Mouse (Mus musculus): Measurements from ENCODE around the gene Misp.

The Misp gene

DNA sequence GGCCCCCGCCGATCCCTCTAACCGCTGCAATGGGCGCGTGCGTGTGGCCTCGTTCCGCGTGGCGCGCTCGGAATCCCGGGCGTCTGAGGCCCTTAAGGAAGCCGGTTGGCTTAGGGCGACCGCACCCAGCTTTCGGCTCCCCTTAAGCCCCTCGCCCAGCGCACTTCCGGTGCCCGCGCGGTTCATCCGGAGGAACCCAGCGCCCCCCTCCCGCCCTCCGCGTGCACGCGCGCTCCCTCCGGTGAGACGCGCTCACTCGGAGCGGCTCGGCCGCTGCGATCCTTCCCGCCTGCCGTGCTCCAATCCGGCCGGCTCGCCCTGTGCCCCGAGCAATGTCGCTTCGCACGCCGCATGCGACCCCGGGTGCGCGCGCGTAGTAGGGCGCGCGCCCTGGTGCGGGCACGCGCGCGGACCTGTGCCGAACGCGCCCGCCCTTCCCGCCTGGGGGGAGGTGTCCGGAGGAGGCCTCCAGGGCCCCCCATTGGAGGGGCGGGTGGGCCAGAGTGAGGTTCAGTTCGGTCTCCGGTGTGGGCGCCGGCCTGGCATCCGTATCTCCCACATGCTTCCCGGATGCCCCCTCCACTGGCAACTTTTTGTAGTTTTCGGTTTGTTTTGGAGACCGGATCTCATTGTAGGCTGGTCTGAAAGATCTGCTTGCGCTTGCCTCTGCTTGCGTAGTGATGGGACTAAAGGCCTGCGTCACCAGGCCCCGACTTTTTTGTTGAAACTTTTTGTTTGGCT is 34.2 kb downstream of the Misp start:
- no peak for DNase-seq (ENCODE audit: low spot score)

DNA sequence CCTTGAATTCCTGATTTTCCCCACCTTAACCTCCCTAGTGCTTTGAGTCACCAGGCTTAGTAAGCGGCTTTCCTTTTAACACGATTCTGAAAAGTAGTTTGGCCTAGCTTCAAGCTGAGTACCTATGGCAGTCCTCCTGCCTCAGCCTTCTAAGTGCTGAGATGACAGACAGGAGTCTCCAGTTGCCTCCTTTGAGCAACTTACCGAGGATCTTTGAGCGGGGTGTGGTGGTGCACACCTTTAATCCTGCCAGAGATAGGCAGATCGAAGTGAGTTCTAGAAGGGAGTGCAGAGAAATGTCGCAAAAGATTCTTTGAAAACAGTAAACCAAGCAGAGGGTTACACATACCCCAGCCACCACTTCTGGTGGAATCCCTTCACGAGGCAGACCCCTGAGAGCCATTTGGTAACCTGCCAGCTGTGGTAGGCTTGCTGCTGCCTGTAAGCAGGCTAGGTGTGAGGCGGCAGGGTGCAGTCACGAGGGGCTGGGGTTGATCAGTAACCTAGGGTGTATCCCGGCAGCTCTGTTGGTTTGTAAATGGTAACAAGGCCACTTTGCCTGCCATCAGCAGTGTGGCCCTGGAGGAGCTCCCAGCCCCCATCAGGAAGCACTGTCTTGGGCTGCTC is 34.9 kb downstream of the Misp start:
- no peak for DNase-seq (ENCODE audit: low spot score)

DNA sequence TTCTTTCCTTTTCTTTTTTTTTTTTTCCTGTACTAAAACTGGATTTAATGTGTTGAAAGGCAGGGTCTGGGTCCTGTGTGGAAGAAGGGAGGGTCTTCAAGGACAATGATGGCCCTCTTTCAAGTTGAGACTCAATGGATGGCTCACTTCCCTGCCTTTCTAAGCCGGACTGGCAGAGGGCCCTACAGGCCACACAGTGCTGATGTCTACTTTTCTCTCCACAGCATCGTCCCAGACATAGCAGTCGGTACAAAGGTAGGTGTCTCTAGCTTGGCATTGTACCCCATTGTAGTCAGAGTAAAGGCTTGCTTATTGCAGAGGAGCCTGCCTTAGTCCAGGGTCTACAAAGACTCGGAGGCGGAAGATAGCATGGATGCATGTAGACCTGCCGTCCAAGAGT is 35.5 kb downstream of the Misp start:
- DNase-seq (ENCODE audit: low spot score), result no peak

DNA sequence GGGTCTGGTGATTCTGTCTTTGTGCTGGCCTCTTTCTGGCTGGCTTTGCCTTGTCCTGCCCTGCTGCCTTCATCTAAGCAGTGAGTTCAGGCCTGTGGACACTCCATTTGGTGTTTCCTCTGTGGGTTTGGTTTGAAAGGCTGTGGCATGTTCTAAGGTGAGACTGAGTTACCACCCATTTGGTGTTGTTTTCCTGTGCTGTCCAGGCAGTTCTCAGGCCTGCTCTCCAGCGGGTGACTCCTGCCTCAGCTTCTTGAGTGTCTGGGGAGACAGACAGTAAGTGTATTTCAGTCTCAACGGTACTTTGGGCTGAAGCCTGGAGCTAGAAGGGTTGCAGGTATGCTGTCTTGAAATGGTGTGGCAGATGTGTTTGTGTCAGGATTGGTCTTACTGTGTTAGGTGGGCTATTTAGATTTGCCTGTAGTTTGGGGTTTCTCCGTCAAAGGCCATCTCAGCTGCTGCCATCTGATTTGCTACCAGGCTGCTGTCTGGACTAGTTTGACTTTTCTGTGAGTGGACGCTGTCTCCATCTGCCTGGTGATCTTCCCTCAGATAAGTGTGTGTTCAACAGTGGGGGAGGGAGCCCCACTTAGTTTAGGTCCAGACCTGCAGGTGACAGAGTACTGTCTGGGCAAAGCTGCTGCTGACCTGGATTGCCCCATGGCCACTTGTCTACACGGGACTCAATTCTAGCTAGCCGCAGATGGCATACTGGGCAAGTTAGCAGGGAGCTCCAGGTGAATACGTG is 36.1 kb downstream of the Misp start:
- DNase-seq (ENCODE audit: low spot score), result no peak

DNA sequence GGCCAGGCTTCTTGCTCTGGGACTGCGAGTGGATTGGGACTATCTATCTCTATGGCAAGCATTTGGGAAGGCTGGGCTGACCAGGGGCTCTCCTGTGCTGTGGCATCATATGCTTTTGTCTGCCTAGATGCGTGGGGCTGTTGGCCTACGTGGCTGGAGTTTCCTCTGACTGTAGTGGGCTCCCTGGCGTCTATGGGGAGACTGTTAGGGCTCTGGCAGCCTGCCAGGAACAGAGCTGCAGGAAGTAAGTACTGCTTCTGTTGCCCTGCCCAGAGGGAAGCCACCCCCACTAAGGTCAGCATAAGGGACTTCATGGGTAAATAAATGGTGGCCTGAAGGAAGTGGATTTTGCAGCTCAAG is 36.6 kb downstream of the Misp start:
- no peak for DNase-seq (ENCODE audit: low spot score)

DNA sequence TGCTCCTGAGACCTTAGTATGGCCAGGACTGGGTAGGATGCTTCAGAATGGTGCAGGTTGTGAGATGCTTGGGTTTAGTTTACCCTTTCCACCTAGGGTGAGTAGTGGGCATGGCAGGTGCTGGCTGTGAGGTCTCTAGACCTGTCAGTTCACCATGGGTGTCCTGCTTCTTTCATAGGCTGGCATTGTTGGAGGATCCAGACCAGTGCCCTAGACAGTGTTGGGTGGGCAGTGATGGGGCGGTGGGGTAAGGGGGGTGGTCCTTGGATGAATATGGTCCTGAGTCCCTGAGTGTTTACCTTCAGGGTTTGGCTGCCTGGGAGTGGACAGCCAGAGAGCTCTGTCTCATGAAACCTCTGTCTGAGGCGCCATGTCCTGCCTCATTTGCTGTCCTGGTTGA is 37.1 kb downstream of the Misp start:
- no peak for DNase-seq (ENCODE audit: low spot score)

DNA sequence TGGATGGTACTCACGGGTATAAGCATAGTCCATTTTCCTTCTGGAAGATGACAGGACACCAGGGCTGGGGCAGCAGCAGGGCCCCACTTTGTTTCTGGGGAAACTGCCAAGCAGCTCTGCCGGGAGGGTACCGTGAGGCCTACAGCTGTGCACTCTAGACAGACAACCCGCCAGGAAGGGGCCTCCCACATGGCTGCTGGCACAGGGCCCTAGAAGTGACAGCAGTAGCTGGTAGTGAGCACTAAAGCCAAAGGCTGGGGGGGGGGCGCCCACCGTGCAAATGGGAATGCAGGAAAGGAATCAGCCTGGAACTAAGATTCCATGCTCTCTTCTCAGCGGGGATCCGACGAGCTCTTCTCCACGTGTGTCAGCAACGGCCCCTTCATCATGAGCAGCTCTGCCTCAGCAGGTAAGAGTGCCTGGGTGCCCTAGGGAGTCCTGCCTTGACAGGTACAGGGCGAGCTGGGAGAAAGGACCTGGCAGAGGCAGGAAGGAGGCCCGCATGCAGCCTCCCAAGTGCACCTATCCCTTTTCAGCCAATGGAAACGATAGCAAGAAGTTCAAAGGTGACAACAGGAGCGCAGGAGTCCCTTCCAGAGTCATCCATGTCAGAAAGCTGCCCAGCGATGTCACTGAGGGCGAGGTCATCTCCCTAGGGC is 37.8 kb downstream of the Misp start:
- DNase-seq (ENCODE audit: low spot score), result no peak

DNA sequence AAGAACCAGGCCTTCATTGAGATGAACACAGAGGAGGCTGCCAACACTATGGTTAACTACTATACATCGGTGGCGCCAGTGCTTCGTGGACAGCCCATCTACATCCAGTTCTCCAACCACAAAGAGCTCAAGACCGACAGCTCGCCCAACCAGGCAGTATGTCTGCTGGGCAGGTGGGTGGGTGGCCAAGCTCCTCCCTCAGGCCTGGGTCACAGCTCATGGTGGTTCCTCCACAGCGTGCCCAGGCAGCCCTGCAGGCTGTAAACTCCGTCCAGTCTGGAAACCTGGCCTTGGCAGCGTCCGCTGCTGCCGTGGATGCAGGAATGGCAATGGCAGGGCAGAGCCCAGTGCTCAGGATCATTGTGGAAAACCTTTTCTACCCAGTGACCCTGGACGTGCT is 38.3 kb downstream of the Misp start:
- no peak for DNase-seq (ENCODE audit: low spot score)

DNA sequence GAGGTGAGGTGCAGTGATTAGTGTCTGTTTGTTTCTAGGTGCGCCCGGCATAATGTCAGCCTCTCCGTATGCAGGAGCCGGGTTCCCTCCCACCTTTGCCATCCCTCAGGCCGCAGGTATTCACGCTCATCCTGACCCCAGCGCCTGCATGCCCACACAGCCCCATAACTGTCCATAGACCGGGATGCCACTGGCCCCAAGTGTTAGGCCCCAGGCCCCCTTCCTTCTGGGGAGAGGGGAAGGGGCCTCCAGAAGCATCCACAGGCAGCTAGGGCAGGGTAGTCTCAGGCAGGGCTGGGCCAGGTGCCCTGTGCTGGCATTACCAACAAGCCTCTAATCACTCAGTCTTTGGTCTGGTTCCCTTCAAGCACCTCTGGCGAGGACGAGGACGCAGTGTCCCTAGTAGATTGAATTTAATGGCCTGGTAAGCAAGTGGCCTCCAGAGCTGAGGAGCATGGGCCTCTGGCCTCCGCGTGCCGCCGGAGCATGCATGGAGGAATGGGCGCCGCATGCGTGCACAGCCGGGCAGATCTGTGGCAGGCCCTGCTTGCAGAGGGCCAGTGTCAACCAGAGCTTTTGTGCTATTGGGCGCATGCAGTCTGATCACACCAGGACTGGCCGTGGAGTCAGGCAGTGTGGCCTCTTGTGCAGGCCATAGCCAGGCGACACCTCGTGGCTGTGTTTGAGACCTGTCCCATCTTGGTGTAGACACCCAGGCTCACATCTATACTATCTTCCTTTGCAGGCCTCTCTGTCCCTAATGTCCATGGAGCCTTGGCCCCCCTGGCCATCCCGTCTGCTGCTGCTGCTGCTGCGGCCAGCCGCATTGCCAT is 39.5 kb downstream of the Misp start:
- DNase-seq (ENCODE audit: low spot score), result no peak

DNA sequence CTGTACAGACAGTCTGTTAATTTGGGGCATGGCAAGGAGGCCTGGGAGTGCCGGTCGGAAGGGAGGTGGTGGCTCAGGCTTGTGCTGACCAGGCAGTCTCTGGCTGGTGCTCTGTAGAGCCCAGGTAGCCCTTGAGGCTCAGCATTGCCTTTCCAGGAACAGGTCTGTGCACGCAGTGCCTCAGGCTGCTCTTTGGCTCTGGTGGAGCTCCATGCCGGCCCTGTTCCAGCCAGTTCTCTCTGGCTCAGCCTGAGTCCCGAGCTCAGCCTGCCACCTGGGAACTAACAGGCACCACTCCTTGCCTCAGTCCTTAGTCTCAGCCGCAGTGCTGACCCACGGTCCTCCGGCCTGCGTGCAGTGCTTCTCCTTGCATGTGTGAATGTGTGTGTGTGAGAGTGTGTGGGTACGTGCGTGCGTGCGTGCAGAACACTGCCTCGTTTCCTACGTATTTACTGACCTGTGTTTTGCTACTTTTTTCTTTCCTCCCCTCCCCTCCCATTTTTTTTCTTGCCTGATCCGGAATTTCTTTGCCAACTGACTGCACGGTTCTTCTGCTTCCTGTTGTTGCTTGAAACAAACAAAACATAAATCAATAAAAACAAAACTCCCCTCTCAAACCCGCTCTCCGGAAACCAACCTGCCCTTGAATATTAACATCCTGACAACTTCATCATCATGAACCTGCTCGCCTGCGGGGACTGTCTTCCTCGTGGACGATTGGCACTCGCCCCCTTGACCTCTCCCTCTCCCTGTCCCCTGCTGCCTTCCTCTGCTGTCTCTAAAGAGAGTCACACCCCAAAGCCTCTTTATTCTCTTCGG is 40.6 kb downstream of the Misp start:
- DNase-seq (ENCODE audit: low spot score), result no peak

DNA sequence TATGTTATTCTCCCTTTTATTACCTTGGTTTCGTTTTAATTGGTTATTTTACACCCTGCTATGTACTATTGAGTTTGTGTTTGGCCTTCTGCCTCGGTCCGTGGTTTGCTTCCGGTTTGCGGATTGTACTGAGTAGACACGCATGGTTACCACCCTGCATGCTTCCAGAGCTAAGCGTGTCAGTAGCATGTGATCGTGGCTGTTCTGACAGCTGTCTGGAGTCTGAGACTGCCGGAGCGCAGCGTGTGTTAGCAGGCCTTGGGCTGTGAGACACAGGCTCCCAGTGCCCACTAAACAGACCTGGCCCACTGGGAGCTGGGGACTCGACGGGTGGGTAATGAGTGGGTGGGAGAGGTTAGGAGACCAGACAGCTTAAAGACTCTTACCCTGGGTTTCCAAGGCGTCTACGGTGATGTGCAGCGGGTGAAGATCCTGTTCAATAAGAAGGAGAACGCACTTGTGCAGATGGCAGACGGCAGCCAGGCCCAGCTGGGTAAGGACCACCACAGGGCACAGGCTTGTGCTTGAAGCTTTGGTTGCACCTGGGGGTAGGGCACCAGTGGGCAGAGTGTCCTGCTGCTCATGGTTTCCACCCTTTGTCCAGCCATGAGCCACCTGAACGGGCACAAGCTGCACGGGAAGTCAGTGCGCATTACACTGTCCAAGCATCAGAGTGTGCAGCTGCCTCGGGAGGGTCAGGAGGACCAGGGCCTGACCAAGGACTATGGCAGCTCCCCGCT is 41.4 kb downstream of the Misp start:
- no peak for DNase-seq (ENCODE audit: low spot score)

DNA sequence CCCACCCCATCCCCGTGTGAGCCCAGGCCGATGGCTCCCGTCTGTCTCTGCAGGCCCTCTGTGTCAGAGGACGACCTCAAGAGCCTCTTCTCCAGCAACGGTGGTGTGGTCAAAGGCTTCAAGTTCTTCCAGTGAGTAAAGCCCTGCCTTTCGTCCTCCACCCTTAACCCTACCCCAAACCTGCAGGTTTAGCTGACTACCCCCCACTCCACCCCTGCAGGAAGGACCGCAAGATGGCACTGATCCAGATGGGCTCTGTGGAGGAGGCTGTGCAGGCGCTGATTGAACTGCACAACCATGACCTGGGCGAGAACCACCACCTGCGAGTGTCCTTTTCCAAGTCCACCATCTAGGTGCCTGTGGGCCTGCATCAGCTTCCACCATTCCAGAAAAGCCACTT is 42.1 kb downstream of the Misp start:
- DNase-seq (ENCODE audit: low spot score), result no peak

DNA sequence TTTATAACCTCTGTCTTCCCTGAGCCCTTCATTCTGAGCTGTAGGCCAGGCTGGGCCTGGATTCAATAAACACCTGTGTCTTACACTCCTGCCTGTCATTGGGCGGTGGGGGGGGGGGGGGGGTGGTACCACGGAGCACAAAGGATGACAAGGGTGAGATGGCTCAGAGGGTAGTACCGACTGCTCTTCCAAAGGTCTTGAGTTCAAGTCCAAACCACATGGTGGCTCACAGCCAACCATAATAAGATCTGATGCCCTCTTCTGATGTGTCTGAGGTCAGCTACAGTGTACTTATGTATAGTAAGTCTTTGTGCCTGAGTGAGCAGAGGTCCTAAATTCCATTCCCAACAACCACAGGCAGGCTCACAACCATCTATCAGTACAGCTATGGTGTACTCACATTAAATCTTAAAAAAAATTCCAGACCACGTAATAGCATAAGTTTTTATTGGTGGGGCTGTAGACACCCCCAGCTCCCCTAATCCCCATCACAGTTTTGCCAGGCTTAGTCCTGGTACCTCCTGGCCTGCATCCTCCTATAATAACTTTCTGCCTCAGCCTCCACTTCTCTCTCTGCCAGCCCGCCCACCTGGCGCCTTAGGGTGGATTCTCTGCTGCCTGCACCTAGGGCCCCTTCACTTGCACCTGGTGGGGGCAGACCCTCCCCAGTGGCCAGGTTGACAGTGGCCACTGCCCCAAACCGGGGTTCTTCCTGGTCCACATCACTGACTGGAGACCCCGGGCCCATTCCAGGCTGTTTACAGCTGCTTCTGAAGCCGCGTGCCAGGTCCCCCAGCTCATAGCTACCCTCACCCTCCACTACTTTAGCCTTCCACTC is 43.8 kb downstream of the Misp start:
- DNase-seq (ENCODE audit: low spot score), result no peak

DNA sequence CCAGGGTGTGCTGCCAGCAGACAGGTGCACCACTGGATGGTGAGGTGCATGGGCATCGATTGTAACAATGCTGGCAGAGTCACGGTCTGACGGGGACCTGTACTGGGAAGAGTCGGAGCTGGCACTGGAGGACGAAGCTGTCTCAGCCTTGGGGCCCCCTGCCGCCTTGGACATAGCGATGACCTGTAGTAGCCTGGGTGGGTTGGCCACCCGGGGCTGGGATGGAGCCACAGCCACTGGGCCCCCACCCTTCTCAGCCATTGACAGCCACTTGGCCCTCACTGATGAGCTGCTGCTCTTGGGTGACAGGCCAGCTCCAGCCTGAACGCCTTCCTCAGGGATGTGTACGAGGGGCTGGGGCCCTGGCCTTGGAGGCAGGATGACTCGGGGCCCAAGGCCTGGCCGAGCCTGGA is 44.4 kb downstream of the Misp start:
- DNase-seq (ENCODE audit: low spot score), result no peak

DNA sequence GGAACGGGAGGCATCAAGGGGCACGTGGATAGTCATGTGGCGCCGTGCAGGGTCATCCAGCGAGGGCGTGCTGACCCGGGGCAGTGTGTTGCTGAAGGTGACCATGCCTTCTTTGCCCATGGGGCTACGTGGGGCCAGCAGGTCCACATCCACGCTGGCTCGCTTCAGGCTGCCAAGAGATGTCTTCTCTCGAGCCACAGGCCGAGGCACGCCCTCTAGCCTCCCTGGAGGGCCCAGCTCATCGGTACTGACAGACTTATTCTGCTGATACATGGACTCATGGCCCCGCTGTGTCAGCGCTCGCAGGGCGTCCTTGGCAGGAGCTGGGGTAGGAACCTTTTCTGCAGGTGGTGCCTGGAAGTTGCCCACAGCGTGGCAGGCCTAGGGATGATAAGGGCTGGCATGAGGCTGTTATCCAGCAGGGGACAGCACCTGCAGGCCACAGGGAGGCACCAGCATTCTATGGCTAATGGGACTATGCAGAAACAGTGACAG is 45.1 kb downstream of the Misp start:
- DNase-seq (ENCODE audit: low spot score), result no peak

DNA sequence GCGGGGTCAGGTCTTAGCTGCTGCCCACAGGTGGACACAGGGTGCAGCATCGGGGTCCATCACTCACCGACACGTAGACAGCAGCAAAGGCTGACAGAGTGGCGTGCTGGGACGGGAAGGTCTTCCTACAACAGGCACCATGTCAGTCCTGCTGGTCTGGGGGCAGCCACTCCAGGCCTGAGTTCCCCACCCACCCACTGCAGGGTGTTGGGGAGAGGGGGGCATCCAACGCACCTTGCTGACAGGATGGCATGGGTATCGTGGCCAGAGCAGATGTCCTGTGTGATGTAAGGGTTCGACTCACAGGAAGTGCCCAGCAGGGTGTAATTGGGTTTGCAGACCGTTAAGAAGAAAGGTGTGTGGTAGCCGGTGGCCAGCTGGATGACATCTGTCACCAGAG is 45.8 kb downstream of the Misp start:
- no peak for DNase-seq (ENCODE audit: low spot score)

DNA sequence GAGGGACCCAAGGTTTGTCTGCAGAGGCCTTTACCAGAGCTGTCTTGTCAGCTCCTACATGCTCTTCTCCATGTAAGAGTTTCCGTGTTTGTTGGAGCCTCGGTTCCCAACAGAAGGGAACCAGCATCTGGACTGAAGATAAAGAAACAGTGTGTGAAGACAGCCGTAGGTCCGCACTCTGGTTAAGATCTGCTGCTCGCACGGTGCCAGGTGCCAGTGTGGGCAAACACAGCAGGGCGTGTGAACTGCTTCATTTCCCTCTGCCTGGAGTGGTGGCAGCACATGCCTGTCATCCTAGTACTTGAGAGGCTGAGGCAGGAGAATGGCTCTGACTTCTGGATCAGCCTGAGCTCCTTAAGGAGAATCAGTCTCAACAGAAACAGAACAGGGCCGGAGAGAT is 51.1 kb downstream of the Misp start:
- no peak for DNase-seq (ENCODE audit: low spot score)

DNA sequence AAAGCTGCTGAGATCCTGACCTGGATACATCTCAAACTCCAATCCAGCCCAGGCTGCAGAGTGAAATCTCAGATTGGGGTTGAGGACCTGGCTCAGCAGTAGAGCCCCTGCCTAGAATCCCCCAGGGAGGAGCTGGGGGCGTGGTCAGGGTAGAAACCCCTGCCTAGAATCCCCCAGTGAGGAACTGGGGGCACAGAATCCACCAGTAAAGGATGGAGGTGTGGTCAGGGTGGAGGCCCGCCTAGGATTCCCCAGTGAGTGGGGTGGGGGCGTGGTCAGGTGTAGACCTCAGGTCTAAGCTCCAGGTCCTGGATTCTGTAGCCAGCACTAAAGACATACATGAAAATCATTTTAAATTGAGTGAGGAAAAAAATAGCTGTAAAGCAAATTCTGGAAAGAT is 52.1 kb downstream of the Misp start:
- DNase-seq (ENCODE audit: low spot score), result no peak

DNA sequence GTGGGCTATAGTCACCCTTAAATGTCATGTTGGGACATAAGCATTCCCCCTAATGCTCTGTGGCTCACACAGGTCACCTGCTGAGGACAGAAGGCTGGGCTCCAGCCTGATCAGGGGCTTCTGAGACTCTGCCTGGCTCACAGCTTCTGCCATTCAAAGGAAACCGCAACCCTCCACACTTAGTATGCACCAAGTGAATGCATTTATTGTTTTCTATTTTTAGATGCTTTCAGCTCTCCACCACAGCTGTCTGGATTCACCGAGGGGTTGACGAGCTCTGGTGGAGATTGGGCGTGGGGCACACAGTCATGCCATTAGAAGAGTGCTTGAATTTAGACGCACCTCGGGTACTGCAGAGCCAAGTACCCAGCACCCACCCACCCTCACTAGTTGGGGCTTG is 52.5 kb downstream of the Misp start:
- DNase-seq (ENCODE audit: low spot score), result no peak
